Mouse (Mus musculus) macrophage (primary cell): ENCODE results near the gene Carf. TPM values are rescaled to one million over a fixed set of nuclear protein-coding genes. Genes with fewer than 3 reads are reported as not detected.

ENCODE experiments used
- polyA plus RNA-seq: library from polyadenylated mRNA; stranded (reverse); fragments of 250-400 nt; gene quantifications from 3 replicates; pipeline ENCODE4 v1.2.4, GENCODE M21; 2018; ENCODE audit warnings: inconsistent platforms

The Carf gene
- polyA plus RNA-seq, 1 experiment from 2014 or later, result 2.7 TPM

Other genes starting within 250 kb of the Carf start
- 12.7 to 13.7 TPM (median 12.8 TPM) in 3 replicates for gene Fam117b, start 185.2 kb upstream of the Carf start, polyA plus RNA-seq
- gene Ica1l, start 55.1 kb upstream of the Carf start, polyA plus RNA-seq, result not detected in 3 replicates
- 9.2 to 17.4 TPM (median 16.3 TPM) in 3 replicates for gene Wdr12, start 398 bp downstream of the Carf start, polyA plus RNA-seq
- gene Nbeal1, start 82.4 kb downstream of the Carf start, polyA plus RNA-seq, result 2.6 to 4.5 TPM (median 4.4 TPM) in 3 replicates
- 18.7 to 35.4 TPM (median 19.6 TPM) in 3 replicates for gene Cyp20a1, start 245.1 kb downstream of the Carf start, polyA plus RNA-seq